Mouse (Mus musculus) left cerebral cortex, adult 8-10 months (tissue): Measurements from ENCODE around the gene Anks1. TPM values are rescaled to one million over a fixed set of nuclear protein-coding genes. Genes with fewer than 3 reads are reported as not detected.
"Not testable (repeated sequence)": the region's sequence is repeated elsewhere in the genome, so short reads cannot be mapped to it uniquely, and the experiment has no call there.

ENCODE experiments used
- DNase-seq, 2 experiments: peaks; one replicate each; pipeline ENCODE4 v3.0.0; 2022; ENCODE audit warnings: low spot score in 2 of 2
- total RNA-seq, 4 experiments: library from RNA; stranded (reverse); gene quantifications; 2 replicates each; pipeline ENCODE4 v1.2.4; 2022

The Anks1 gene
- total RNA-seq, 4 experiments from 2014 or later: 36.3 to 39.2 (median 38.0) TPM

DNA sequence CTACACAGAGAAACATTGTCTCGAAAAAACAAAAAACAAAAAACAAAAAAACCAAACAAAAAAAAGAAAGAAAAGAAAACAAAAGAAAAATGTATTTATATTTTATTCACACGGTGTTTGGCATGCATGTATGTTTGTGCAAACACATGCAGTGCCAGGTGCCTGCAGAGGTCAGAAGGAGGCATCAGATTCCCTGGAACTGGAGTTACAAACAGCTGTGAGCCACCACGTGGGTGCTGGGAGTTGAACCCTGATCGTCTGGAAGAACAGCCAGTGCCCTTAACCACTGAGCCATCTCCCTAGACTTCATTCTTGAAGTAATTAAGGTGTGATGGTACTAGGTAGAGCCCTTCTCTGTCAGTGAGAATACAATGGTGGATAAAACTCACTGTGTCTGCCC, 57.0 kb downstream of the Anks1 start:
- no peak for DNase-seq

GRCm38 (mm10) chr17:27966508-27967021, 57.5 kb downstream of the Anks1 start:
- no peak for DNase-seq

DNA sequence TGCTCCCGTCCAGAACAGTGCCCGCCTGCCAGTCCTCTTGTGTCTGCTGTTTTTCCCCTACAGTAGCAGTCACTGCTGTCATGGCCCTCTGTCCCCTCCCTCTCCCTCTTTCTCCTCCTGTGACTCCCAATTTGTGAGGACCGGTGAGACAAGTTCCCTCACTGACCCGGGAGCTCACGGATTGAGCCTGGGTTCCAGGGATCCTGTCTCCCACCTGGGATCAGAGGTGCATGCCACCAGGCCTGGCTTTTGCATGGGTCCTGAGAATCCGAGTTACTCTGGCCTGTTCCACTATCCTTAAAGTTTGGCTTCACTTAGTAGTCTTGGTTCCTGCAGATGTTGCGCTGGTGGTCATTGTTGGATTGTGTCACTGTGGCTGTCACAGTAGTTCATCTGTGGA, 58.4 kb downstream of the Anks1 start:
- no peak for DNase-seq

- no peak for DNase-seq
Observed at GRCm38 (mm10) chr17:27968033-27968750, 59.1 kb downstream of the Anks1 start.

DNA sequence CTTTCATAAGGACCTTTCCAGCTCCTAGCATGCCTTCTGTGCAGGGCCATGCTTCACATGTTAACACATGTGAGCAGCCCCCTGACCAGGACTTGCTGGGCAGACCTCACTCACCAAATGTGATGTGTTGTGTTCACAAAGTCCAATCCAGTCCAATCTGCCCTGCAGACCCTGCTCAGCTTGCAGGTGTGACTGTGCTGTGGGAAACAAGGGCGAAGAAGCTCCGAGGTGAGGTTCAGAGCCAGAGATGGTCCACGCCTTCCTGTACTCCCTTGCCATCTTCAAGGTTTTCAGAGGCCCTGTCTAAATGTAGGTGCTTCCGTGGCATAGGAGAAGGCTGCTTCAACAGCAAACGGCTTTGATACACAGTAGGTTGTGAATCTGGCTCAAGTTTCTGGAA, 59.8 kb downstream of the Anks1 start:
- no peak for DNase-seq

DNA sequence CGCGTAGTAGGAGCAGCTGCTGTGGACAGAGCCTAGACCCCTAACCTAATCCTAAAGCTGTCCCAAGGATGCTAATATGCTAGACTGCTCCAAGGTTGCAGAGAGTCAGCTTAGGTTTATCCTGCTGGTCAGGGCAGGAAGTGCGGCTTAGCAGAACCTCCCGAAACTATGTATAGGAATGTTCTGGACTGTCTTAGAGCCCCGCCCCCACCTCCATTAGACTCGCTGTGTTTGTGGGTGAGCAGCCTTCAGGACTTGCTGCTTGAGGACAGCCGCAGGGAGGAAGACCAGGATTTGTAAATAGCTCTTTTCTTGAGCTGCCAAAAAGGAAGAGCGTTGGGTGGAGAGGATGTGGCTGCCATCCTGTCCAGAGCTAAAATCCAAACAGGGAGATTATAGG, 60.3 kb downstream of the Anks1 start:
- no peak for DNase-seq

GRCm38 (mm10) chr17:27969896-27970295, 60.8 kb downstream of the Anks1 start:
- DNase-seq: no peak

GRCm38 (mm10) chr17:27970305-27970704, 61.2 kb downstream of the Anks1 start:
- DNase-seq: no peak

DNA sequence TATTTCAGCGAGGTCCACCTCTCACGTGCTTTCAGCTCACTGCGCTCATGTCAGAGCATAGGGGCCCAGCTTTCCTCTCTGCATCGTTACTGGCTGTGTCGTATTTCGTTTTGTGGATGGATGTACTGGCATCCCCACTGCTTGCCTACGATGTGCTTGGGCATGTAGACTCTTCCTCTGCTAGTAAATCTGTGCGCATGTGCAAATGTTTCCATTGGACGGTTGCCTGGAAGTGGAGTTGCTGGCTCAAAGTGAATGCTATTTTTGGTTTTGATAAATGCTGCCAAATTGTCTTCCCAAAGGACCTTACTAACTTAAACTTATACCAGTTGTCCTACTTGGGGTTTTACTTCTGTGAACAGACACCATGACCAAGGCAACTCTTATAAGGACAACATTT, 62.4 kb downstream of the Anks1 start:
- peak in 1 of 2 experiments; percentile 60 for DNase-seq

DNA sequence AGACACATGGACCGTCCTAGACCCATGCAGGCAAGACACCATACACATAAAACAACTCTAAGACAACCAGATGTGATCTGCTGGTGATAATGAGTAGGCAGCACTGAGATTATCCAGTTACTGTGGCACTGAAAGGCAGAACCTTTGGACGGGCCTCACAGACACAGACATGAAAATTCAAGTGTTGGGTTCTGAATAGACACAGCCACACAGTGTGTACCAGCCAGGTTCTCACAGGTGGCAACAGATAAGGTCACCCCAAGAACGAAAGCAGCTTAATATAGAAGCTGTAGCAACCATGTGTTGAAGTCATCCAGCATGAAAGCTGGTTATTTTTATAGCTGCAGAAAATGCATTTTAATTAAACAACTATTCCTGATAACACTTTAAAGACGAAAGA, 64.2 kb downstream of the Anks1 start:
- no peak for DNase-seq

DNA sequence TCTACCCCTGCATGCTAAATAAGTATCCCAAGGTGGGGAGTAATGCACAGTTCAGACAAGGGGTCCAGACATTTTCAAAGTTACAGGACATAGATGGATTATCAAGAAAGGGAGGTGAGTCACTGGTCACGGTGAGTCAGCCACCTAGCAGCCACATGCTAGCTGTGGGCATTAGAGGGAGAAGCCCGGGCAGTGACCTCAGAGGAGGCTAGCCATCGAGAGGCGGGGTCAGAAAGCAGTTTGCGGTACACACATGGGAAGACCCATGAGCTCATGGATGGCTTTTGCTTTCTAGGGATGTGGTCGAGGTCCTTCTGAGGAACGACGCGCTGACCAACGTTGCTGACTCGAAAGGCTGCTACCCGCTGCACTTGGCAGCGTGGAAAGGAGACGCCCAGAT, 67.2 kb downstream of the Anks1 start:
- DNase-seq: no peak

DNA sequence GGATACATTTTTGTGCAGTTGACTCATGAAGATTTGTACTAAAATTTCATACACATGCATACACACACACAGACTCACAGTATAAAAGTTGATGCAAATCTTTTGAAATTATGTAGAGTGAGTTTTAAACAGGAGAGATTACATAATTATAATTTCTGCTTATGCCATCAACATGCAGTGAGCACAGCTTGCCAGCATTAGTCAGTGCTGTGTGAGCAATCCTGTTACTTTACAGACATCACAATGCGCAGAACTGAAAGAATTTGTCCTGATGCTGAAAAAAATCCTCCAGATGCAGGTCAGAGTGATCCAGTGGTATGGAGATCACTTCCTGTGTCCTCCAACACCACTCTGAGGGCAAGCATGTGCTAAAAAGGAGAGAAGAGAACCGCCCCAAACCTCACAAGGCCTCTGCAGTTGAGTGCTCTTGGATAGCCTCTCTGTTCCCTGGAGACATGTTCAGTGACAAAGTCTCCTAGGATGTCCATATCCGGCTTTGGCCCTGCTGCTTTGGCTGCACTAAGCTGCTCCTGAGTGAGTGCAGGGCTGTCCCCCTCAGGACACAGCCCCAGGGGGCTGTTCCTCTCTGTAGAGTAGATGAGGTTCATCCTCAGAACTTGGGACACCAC, 68.0 kb downstream of the Anks1 start:
- DNase-seq: no peak

DNA sequence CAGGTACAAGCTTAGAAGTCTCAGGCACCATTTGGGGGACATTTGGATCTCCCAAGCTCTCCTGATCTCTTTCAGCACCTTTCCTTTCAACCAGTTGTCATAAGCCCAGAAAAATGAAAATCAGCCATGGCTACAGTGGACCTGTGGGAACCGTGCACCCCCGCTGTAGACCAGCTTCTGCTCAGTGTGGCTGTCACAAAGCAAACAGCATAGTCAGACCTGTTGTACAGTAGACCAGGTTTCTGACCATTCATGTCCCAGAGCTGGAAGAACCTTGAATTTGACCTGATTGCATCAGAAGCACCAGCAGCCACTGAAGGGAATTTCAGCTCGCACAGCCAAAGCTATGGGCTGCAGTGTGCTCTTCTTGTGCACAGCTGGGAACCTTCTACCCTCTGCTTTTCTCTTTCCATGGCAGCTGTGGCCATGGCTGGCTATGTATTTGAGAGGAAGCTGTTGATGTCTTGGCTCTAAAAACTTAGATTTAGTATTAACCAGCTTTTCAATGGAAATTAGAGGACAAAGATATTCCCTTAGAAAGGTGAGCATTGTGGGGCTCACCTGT, 71.4 kb downstream of the Anks1 start:
- DNase-seq: no peak

- DNase-seq: no peak
Observed at GRCm38 (mm10) chr17:27981451-27982069, 72.5 kb downstream of the Anks1 start.

DNA sequence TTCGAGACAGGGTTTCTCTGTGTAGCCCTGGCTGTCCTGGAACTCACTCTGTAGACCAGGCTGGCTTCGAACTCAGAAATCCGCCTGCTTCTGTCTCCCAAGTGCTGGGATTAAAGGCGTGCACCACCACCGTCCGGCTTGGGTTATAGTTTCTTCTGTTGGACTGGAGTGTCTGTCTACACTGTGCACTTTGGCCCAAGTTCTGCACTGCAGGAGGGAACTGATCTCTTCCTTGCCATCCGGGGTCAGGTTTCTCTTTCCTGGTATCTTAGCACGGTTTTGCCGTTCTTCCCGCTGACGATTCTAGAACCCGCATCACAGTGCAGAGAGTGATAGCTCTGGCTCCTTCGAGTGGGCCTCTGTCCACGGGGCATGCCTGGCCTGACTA, 73.0 kb downstream of the Anks1 start:
- DNase-seq: not testable (repeated sequence)

DNA sequence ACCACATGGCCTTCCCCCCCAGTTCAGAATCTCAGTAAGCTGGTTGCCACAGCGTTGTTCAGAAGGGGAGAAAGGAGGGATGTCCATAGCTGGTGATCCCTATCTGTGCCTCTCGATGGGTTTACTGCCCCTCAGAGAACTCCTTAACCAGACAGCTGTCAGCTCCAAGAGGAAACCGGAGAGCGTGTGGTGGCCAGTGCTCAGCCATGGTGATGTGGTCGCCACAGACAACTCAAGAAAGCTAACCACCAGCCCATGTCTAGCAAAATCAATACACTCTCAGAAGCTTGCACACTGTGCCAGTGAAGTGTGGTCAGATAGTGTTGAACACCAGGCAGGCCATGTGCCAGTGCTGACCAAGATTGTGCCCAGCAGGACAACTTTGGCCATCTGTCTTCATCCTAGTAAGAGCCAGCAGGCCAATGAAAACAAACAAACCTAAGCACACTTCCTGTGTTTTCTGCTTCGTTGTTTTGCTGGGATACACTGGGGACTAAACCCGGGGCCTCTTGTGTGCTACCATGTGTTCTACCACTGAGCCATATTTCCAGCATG, 73.7 kb downstream of the Anks1 start:
- DNase-seq: no peak

DNA sequence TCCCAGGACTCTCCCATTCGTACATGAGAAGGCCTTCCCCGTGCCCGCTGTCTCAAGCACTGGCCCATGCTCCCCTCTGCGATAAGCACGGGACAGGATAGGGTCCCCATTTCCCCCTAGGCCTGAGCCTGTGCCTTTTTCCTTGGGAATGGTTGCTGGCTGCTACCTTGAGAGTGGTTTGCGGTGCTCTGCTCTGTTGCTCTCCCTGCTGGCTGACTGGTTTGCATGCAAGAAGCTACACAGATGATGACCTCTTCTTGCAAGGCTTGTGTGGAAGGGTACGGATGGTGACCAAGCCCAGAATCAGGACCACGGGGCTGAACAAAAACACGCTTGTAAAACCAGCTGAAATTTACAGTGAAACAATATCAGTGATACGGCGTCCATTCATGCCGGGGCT, 75.3 kb downstream of the Anks1 start:
- no peak for DNase-seq

DNA sequence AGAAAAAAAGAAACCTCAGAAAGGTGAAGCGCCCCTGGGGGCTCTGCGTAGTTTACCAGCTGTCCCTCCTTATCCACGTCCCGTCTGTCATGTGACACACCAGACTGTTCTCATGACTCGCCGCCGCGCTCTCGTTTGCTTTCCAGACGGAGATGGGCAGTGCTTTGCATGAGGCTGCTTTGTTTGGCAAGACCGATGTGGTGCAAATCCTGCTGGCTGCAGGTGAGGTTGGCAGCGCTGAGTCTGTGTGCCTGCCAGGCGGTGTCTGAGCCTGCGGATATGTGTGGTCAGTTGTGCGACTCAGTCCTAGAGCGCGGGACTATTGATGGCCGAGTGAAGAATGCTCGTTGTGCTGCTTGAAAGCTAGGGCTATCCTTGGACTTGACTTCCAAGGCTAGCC, 77.0 kb downstream of the Anks1 start:
- DNase-seq: no peak

DNA sequence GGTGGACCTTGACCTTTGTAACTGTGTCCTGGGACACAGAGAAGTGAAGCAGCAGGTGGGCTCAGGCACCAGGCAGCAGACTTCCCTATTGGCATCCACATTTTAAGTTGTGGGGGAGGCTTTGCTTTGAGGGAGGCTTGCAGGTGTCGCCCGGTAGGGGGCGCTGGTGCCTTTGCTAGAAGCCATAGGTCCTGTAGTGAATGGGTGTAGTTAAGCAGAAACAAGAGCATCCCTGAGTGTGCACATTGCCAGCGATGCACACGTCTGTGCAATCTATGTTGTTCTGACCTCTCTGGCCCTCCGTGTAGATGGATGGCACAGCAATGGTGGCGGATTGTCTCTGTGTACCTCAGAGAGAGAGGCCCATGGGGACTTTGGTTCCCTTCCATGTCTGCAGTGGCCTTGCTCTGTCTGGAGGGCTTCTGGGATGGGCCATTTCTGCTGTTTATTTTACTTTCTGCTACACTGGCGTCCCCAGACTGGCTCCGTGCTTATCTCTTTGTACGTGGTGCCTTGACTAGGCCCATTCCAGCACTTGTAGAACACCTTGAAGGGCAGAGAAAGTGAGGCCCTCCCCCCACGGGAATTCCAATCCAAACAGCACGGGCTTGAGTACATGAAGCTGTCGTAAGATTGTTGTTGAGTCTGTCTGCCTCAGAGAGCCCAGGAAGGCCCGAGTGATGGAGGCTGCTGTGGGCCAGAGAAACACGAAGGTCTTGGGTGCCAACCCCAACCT, 80.9 kb downstream of the Anks1 start:
- peak; percentile 57 to 74 for DNase-seq

DNA sequence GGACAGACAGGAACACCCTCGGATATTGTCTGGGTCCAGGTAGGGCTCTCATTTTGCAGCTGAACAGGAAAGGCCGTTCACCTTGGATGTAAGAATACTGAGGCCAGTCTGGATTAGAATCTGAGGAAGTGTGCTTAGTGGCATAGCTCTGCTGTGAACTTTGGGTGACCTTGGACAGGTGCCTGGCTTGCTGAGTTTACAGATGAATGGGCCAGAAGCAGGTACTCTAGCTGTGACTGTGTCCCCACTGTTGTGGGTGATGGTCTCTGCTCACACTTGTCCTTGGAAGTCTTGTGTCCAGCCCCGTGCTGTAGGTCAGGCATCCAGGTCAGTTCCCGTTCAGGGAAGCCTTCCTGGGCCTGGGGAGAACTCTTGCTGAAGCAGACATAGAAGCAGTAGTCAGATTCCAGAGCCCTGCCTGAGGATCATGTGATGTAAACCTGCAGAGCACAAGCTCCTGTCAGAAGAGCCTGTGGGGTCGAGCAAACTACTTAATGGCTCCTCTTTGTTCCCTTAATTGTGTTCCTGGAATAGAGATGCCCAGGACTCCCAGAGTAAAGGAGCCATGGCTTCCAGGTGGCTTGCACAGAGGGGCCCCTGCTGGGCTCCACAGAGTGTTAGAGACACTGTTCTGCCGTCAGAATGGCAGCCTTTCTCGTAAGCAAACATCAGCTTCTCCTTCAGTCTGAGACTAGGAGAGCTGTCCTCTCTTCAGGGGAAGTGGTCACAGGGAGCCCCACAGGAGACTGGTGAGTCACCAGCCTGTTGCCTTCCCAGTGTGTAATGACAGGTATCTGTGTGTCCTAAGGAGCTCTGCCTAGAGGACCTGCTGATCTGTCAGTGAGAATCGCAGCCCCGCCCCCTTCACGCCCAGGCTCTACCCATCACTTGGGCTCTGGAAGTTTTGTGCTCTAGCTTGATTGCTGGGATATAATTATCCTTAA, 85.2 kb downstream of the Anks1 start:
- DNase-seq: no peak
